Mouse (Mus musculus): ENCODE results near the gene Camta2.

DNA sequence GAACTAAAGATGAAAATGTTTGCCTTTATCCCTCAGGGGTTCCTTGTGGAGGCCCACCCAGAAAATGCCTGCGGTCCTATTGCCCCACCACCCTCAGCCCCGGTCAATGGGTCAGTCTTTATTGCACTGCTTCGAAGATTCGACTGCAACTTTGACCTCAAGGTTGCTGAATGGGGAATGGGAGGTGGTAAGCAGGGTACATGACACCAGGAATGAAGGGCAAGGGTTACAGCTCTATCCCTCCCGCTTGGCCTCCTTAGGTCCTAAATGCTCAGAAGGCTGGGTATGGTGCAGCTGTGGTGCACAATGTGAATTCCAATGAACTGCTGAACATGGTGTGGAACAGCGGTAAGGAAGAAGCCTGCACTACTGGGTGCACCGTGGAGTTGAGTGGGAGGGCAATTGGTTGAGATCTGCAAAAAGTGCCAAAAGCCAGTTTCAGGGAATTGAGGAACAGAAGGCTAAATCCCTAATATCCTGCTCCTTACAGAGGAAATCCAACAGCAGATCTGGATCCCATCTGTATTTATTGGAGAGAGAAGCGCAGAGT is 38.6 kb downstream of the Camta2 start:
- TF ChIP-seq GATA1 (IDR thresholded peaks at IDR 0.05; ENCODE audit: borderline replicate concordance, low read length): no peak
- TF ChIP-seq FLI1 (IDR thresholded peaks at IDR 0.05; ENCODE audit: low read length): no peak

Measured in megakaryocyte, embryonic 14.5 days (primary cell).